Mouse (Mus musculus): ENCODE measurements around the gene Dennd5b.
"Not testable (repeated sequence)": the region's sequence is repeated elsewhere in the genome, so short reads cannot be mapped to it uniquely, and the experiment has no call there.

Dennd5b gene

GRCm38 (mm10) chr6:149101076-149101942, at the start of gene Dennd5b:
Gene Dennd5b, minus strand, starts transcription at chr6:149101680.
- peak; percentile 53 for DNase-seq (ENCODE audit: low spot score)

- DNase-seq (ENCODE audit: low spot score): no peak
These were observed 47.2 kb upstream of the Dennd5b start for GRCm38 (mm10) chr6:149148436-149149229.

DNA sequence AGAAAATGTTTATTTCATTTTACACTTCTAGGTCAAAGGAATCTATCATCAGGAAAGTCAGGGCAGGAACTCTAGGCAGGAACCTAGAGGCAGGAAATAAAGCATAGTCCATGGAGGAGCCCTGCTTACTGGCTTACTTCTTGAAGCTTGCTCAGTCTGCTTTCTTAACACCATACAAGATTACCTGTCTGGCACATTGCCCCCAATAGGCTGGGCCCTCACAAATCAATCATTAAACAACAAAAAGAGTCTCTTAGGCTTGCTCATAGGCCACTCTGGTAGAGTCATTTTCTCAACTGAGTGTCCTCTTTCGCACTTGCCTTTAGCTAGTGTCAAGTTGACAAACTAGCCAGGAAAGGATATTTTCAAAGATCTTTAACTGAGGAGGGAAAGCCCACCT, 43.7 kb upstream of the Dennd5b start:
- DNase-seq (ENCODE audit: low spot score): no peak

DNA sequence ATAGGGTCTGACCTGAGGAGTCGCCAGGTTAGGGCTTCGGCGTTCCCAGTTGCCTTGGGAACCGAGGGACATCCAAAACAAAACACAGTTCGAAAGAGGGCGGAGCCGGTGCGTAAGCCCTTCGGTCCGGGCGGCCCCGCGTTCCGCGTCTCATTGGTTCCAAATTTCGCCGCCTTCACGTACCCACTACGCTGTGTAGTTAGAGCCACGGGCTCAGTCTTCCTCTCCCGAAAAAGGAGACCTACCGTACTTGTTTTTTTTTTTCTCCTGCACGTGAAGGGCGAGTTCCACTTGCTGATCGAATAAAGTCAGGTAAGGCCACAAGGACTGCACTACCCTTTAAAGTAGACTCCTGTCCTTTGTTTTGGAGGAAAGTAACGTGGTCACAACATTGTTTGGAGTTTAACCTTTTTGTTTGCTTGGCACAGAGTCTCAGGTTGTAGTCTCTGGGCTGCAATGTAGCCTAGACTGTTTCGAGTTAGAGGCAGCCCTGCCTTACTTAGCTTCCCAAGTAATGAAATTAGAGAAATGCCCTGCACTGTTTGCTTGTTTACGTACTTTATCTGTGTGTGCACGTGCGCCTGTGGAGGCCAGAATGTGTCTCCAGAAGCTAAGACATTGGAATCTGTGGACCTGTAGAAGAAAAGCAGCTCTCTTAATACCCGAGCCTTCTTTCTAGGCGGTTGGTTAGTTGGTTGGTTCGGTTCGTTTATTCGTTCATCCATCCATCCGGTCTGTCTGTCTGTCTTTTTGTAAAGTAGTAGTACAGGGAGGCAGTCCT, 40.1 kb upstream of the Dennd5b start:
- DNase-seq (ENCODE audit: low spot score): peak; percentile 69

- DNase-seq (ENCODE audit: low spot score): no peak
These were observed 38.0 kb upstream of the Dennd5b start, which contains the start of gene Etfbkmt for GRCm38 (mm10) chr6:149139471-149139870. Gene Etfbkmt, plus strand, starts transcription at chr6:149139849.

- DNase-seq (ENCODE audit: low spot score): no peak
These were observed 37.5 kb upstream of the Dennd5b start for GRCm38 (mm10) chr6:149139011-149139410.

DNA sequence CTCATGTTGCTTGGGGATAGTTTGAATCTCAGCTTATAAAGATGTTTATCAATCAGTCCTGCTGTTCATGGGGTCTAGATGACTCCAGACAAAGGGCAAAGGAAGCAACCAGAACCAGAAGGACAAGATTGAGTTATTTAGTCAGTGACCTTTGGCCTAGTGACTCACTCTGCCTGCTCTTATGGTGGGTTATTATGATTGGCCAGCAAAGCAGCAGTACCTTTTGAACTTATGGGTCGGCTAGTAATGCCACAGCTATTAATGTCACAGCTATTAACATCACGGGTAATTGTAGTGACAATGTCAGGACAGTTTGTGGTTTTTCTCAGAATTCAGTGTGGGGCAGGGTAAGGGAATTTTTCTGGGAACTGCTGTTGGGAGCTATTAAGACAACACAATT, 36.5 kb upstream of the Dennd5b start:
- no peak for DNase-seq (ENCODE audit: low spot score)

- no peak for DNase-seq (ENCODE audit: low spot score)
These were observed 34.2 kb upstream of the Dennd5b start for GRCm38 (mm10) chr6:149135631-149136030.

- no peak for DNase-seq (ENCODE audit: low spot score)
These were observed 33.1 kb upstream of the Dennd5b start for GRCm38 (mm10) chr6:149134391-149135150.

DNA sequence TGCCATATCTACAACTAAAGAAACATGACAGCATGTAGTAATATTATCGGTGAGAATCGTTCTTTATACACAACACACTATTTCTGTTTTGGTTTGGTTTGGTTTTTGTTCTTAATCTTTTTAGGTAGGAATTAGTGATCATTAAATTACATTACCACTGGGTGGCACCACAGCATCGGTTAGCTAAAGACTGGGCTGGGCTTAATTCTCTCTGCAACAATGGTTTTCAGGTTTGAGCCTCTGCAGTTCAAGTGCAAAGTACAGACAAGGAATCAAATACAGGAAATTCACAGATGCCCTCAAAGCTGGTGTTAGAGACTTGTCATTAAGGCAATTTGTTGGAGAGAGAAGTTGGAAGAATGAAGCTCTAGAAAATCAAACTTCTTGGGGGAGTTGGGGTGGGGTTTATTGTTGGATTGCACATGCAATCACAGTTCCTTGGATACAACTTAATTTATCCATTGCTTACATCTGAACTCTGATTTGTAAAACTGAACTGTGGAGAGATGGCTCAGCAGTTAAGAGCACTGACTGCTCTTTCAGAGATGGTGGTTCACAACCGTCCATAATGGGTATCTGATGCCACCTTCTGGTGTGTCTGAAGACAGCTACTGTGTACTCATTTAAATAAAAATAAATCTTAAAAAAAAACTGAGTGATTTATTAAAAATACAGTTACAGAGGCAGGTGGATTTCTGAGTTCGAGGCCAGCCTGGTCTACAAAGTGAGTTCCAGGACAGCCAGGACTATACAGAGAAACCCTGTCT, 31.0 kb upstream of the Dennd5b start:
- no peak for DNase-seq (ENCODE audit: low spot score)

DNA sequence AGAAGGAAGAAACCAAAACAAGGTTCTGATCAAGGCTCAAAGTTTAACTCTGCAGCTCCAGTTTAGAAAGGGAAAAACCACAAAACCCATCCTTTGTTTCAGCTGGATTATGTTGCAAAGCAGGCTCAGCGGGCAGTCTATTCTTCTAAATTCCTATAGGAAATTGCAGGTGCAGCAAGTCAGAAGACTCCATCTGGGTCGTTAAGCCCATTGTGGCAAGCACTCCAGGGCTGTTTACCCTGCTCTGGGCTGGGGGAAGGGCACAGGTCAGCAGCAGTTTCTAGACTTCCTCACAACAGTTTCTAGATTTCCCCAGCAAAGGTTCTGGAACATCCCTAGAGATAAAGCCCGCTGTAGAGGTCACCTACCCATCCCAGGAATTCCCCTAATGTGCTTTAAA, 29.6 kb upstream of the Dennd5b start:
- no peak for DNase-seq (ENCODE audit: low spot score)

DNA sequence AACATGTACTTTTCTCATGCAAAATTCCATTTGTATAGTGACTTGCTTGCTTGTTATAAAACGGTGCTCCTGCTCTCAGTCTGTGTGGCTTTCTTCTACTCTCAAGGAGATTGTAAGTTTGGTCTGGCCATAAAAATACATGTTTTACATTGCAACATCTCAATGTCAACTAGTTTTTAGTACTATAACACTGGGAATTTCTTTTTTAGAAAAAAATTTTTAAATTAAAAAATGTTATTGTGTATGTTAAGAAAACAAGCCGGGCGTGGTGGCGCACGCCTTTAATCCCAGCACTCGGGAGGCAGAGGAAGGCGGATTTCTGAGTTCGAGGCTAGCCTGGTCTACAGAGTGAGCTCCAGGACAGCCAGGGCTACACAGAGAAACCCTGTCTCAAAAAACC, 28.4 kb upstream of the Dennd5b start, which contains the start of gene Gm10203:
Gene Gm10203, plus strand, starts transcription at position 301 of the 400 bp plus-strand sequence.
- not testable (repeated sequence) for DNase-seq (ENCODE audit: low spot score)

DNA sequence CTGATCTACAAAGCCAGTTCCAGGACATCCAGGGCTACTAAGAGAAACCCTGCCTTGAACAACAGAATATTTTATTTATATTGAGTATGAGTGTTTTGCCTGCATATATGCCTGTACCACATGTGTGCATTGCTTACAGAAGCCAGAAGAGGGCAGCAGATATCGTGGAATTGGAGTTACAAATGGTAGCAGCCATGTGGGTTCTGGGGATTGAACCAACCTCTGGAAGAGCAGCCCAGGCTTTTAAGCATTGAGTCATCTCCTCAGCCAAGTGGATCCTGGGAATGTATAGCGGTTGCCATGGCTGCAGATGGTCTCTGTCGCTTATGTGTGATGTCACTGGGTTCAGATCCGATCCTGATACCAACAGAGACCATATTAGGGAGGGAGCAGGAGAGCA, 25.2 kb upstream of the Dennd5b start:
- no peak for DNase-seq (ENCODE audit: low spot score)

DNA sequence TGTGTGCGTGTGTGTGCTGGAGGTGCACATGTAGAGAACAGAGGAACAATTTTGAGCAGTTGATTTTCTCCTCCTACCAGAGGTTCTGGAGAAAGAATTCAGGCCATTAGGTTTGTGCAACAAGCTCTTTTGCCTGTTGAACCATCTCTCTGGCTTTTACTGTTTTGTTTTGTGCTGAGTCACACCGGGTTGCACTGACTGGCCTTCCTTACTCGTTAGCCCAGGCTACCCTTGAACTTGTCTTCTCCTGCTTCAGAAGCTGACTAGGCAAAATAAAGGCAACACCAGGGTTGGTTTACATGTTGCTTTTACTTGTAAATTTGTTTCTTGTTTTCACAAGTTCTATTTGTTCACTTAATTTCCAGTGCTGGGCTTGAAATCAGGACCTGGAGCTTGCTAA, 21.6 kb upstream of the Dennd5b start:
- DNase-seq (ENCODE audit: low spot score): no peak

GRCm38 (mm10) chr6:149119853-149120252, 18.4 kb upstream of the Dennd5b start:
- no peak for DNase-seq (ENCODE audit: low spot score)

DNA sequence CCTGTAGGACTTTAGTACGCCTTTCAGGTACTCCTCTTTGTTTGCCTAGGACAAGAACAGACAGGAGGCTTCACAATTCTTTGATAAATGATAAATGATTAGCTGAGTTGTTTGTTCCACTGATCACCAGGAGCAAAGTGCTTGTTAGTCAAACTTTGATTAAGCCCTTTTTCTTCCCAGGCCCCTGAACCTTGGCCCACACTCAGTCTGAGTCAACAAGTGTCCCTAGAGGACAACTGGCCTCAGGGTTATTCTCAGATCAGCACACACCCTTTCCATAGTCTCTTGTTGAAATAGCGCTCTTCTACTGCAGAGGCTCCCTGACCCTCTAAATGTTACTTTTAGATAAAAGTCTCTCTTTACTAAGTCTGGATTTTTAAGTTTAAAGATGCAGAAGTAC, 17.5 kb upstream of the Dennd5b start:
- DNase-seq (ENCODE audit: low spot score): no peak

GRCm38 (mm10) chr6:149116992-149117391, 15.5 kb upstream of the Dennd5b start:
- no peak for DNase-seq (ENCODE audit: low spot score)

GRCm38 (mm10) chr6:149108909-149109308, 7.4 kb upstream of the Dennd5b start:
- DNase-seq (ENCODE audit: low spot score): no peak

GRCm38 (mm10) chr6:149107615-149108014, 6.1 kb upstream of the Dennd5b start:
- DNase-seq (ENCODE audit: low spot score): no peak

DNA sequence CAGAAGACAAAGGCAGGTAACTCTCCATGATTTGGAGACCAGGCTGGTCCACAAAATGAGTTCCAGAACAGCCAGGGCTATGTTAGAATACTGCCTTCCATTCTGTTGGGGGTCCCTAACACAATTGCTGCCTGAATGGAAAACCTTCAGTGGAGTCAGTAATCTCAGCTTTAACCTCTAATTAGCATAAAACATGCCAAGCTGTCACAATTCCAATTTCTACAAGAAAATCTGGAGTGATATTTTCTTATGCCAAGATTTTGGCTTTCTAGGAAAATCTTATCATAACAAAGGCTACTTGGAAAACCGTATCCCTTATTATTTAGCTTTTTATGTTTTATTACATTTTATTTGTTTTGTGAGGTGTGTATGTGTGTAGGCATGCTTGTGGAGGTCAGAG, 2.0 kb upstream of the Dennd5b start:
- no peak for DNase-seq (ENCODE audit: low spot score)

GRCm38 (mm10) chr6:149101943-149102243, 413 bp upstream of the Dennd5b start:
- DNase-seq (ENCODE audit: low spot score): no peak

All from ovary, postnatal 10 days (tissue).